Mouse (Mus musculus): ENCODE results near the gene Ankrd52. TPM values are rescaled to one million over a fixed set of nuclear protein-coding genes. Genes with fewer than 3 reads are reported as not detected.
A peak's percentile ranks its signal among the peaks of the same experiment; 100 is the strongest.

The Ankrd52 gene
- polyA plus RNA-seq, 1 experiment from 2014 or later, result 12.7 TPM

DNA sequence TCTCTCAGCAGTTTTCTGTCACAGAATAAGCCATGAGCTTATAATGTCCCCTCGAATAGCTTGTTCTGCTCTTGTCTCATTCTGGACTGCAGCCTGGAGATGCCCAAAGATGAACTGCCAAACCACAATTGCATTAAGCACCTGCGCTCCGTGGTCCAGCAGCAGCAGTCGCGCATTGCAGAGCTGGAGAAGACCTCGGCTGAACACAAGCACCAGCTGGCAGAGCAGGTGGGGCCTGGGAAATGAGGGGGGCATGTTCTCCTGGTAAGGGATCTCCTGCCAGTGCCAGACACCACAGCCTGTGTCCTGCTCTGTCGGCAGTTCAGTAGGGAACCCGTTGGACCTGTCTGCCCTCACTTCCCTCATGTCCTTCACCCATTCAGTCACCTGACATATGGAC, 59.5 kb downstream of the Ankrd52 start:
- WGBS, result 93% methylated on average over 8 of the region's 8 CpGs
- Histone ChIP-seq H3K4me3 (no peak overlapping the region), H3K36me3 (peaks cover 92% of the 10 kb centered on the region), H3K9me3 (no peaks in the 10 kb centered on the region), H3K27ac (no peak overlapping the region), H3K4me1 (peaks cover 13% of the 10 kb centered on the region; the same call in 1 of the 2 replicates), H3K27me3 (ENCODE audit: insufficient read depth, poor library complexity, severe bottlenecking) (no peaks in the 10 kb centered on the region)
- DNase-seq (ENCODE audit: low spot score), result no peak

DNA sequence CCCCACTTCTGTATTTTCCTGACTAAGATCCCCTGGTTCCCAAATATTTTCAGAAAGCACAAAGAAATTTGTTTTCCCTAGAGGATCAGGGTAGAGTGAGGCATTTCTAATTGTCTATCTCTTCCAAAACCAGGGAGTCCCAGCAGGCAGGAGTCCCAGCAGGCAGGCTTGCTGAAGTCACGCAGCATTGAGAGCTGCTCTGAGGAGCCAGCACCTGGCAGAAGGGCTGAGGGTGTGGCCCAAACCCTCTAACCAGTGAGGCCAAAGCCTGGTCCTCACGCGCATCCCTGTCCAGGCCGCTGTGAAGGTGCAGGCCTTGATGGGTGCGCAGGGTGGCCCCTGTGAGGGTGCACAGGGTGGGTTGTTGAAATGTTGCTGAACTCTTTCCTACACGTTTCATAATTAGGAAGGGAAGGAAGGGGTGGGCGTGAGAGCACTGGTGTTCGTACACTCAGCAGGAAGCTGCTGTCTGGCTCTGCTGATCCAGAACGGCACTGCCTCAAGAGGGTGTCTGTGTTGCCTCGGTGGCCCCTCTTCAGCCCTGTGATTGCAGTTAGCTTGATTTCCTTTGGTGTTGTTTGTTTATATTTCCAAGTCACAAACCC, 61.9 kb downstream of the Ankrd52 start:
- H3K4me3 ChIP-seq, result no peak overlapping the region
- H3K9me3 ChIP-seq, result no peaks in the 10 kb centered on the region
- no peak for DNase-seq (ENCODE audit: low spot score)
- 73% methylated on average over 10 of the region's 10 CpGs for WGBS
- H3K4me1 ChIP-seq, result peaks cover 13% of the 10 kb centered on the region; the same call in 1 of the 2 replicates
- H3K27me3 ChIP-seq (ENCODE audit: insufficient read depth, poor library complexity, severe bottlenecking), result no peaks in the 10 kb centered on the region
- H3K27ac ChIP-seq, result no peak overlapping the region
- peaks cover 82% of the 10 kb centered on the region for H3K36me3 ChIP-seq

DNA sequence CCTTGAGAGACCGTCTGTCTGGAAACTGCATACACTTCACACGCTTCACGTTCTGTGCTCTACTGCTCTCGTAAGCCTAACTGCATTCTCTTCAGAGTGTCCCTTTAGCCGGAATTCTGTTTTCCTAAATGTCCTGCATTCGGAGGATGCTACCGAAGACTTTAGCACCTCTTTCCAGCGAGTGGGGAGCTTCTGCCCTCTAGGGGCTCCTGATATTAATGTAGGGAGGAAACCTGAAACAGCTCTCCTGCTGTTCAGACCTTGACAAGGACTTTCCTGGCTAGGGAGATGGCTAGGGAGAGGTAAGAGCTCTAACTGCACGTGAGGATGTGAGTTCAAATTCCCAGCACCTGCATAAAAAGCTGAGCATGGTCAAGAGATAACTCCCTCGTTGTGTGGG, 63.5 kb downstream of the Ankrd52 start:
- Histone ChIP-seq H3K27me3 (ENCODE audit: insufficient read depth, poor library complexity, severe bottlenecking) (no peaks in the 10 kb centered on the region), H3K9me3 (no peaks in the 10 kb centered on the region), H3K36me3 (peaks cover 68% of the 10 kb centered on the region), H3K4me3 (no peak overlapping the region), H3K4me1 (peaks cover 6% of the 10 kb centered on the region; the same call in 1 of the 2 replicates), H3K27ac (no peak overlapping the region)
- DNase-seq (ENCODE audit: low spot score), result no peak
- 66% methylated on average over 10 of the region's 10 CpGs for WGBS

DNA sequence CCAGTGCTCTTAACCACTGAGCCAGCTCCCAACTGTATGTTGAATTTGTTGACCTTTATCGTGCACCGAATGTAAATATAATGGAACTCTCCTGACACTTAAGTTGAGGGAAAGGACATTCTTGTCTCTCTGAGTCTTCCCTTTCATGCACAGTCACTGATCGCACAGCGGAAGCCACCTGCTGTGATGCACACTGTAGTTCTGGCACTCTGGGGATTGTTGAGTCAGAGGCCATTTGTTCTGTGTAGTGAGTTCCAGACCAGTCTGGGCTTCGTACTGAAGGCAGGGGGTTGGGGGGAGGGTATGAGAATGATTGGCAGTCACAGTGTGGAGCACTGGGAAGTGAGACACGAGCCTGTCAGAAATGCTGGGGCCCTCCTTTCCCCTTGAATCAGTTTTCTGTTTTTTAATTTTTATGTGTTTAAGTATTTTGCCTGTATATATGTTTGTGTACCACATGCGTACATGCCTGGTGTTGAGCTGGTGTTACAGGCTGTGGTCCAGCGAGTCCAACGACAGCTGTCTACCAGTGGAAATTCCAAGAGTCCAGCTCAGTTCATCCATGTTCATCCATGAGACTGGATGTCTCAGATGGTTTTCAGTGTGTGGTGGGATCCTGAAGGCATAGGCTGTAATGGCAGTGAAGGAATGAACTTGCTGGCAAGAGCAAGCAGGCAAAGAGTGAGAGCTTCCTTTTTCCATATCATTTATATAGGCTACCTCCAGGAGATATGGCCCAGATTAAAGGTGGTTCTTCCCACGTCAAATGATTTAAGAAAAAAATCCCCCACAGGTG, 64.6 kb downstream of the Ankrd52 start:
- H3K4me1 ChIP-seq, result 0 out of 2 replicates have a peak, but pooled peaks cover 3% of the 10 kb centered on the region
- H3K4me3 ChIP-seq, result no peak overlapping the region
- no peak for DNase-seq (ENCODE audit: low spot score)
- peaks cover 57% of the 10 kb centered on the region for H3K36me3 ChIP-seq
- WGBS, result 86% methylated on average over 10 of the region's 10 CpGs
- H3K27ac ChIP-seq, result no peak overlapping the region
- no peaks in the 10 kb centered on the region for H3K27me3 ChIP-seq (ENCODE audit: insufficient read depth, poor library complexity, severe bottlenecking)
- no peaks in the 10 kb centered on the region for H3K9me3 ChIP-seq

DNA sequence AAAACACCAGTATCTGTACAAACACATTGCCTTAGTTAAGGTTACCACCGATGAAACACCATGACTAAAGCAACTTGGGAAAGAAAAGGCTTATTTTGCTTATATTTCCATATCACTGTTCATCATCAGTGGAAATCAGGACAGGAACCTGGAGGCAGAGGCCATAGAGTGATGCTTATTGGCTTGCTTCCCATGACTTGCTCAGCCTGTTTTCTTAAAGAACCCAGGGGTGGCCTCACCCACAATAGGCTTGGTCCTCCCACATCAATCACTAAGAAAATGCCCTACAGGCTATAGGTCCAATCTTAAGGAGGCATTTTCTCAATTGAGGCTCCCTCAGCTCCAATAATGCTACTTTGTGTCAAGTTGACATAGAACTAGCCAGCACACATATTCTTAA, 65.8 kb downstream of the Ankrd52 start:
- H3K4me3 ChIP-seq, result no peak overlapping the region
- H3K27ac ChIP-seq, result no peak overlapping the region
- peaks cover 46% of the 10 kb centered on the region for H3K36me3 ChIP-seq
- 79% methylated on average over 1 of the region's 1 CpGs for WGBS
- H3K27me3 ChIP-seq (ENCODE audit: insufficient read depth, poor library complexity, severe bottlenecking), result no peaks in the 10 kb centered on the region
- H3K9me3 ChIP-seq, result no peaks in the 10 kb centered on the region
- H3K4me1 ChIP-seq, result 0 out of 2 replicates have a peak, but pooled peaks cover 3% of the 10 kb centered on the region
- DNase-seq (ENCODE audit: low spot score), result no peak

DNA sequence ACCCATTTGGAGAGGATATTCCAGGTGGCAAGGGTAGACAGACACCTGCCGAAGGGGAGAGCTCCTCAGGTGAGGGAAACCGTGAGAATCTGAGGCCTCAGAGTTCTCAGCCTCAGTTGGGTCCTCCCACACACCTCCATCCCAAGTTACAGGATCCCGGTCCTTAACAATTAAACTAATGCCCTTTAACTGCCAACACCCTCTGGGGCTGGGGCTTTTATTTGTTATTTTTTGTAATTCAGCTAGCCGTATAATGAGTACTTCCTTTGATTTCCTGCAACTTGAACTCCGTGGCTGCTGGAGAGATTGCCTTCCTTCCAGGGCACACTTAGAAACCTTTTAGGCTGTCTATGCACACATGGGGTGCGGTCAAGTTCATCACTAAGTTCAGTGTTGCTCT, 67.4 kb downstream of the Ankrd52 start:
- no peaks in the 10 kb centered on the region for H3K4me1 ChIP-seq
- H3K9me3 ChIP-seq, result no peaks in the 10 kb centered on the region
- no peak for DNase-seq (ENCODE audit: low spot score)
- WGBS, result 76% methylated on average over 6 of the region's 6 CpGs
- H3K27ac ChIP-seq, result no peak overlapping the region
- H3K4me3 ChIP-seq, result no peak overlapping the region
- H3K36me3 ChIP-seq, result peaks cover 30% of the 10 kb centered on the region
- H3K27me3 ChIP-seq (ENCODE audit: insufficient read depth, poor library complexity, severe bottlenecking), result no peaks in the 10 kb centered on the region

DNA sequence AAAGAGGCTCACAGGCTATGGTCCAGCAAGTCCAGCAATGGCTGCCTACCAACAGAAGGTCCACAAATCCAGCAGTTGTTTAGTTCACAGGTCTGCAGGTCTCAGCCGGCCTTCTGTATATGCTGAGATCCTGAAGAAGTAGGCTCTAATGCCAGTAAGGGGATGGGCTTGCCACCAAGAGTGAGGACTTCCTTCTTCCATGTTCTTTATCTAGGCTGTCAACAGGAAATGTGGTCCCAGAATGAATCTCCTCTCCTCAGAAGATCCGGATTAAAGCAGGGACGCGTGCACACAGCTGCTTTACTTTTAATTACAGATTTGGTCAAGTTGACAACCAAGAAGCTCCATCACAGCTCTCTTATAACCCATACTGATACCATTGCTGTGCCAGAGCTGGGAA, 68.5 kb downstream of the Ankrd52 start:
- H3K27ac ChIP-seq, result no peak overlapping the region
- H3K9me3 ChIP-seq, result no peaks in the 10 kb centered on the region
- peaks cover 19% of the 10 kb centered on the region for H3K36me3 ChIP-seq
- DNase-seq (ENCODE audit: low spot score), result no peak
- H3K27me3 ChIP-seq (ENCODE audit: insufficient read depth, poor library complexity, severe bottlenecking), result no peaks in the 10 kb centered on the region
- no peaks in the 10 kb centered on the region for H3K4me1 ChIP-seq
- 77% methylated on average over 4 of the region's 4 CpGs for WGBS
- H3K4me3 ChIP-seq, result no peak overlapping the region

DNA sequence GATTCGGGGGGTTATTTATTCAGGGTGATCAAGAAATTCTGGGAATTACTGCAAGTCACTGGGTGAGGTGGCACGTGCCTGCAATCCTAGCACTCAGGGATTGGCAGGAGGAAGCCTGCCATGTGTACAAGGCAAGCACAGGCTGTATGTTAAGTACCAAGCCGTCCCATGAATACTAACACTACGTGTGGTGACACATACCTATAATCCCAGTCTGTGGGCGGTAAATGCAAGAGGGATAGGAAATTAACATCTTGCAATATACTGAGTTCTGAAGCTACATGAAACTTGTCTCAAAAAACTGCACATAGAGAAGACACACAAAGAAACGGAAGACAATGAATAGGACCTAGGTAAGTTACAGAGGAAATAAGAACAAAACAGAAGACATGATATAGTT, 74.1 kb downstream of the Ankrd52 start:
- H3K4me1 ChIP-seq, result no peaks in the 10 kb centered on the region
- no peak for DNase-seq (ENCODE audit: low spot score)
- H3K36me3 ChIP-seq, result no peaks in the 10 kb centered on the region
- 81% methylated on average over 6 of the region's 6 CpGs for WGBS
- H3K4me3 ChIP-seq, result no peak overlapping the region
- H3K9me3 ChIP-seq, result no peaks in the 10 kb centered on the region
- no peak overlapping the region for H3K27ac ChIP-seq
- H3K27me3 ChIP-seq (ENCODE audit: insufficient read depth, poor library complexity, severe bottlenecking), result no peaks in the 10 kb centered on the region

DNA sequence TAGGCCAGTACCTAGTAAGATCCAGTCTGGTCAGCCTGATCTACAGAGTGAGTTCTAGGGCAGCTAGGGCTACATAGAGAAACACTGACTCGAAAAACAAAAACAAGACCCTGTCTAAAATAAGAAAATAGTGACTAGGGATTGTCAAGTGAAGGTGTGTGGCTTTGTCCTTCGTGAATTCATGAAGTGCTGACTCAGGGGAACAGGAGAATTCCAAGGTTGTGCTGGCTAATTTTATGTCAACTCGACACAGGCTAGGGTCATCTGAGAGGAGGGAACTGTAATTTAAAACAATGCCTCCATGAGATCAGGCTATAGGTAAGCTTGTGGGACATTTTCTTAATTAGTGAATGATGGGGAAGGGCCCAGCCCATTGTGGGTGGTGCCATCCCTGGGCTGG, 77.6 kb downstream of the Ankrd52 start:
- no peak for DNase-seq (ENCODE audit: low spot score)
- H3K4me3 ChIP-seq, result no peak overlapping the region
- no peaks in the 10 kb centered on the region for H3K27me3 ChIP-seq (ENCODE audit: insufficient read depth, poor library complexity, severe bottlenecking)
- no peaks in the 10 kb centered on the region for H3K36me3 ChIP-seq
- WGBS, result 76% methylated on average over 3 of the region's 3 CpGs
- no peak overlapping the region for H3K27ac ChIP-seq
- H3K9me3 ChIP-seq, result no peaks in the 10 kb centered on the region
- H3K4me1 ChIP-seq, result no peaks in the 10 kb centered on the region

DNA sequence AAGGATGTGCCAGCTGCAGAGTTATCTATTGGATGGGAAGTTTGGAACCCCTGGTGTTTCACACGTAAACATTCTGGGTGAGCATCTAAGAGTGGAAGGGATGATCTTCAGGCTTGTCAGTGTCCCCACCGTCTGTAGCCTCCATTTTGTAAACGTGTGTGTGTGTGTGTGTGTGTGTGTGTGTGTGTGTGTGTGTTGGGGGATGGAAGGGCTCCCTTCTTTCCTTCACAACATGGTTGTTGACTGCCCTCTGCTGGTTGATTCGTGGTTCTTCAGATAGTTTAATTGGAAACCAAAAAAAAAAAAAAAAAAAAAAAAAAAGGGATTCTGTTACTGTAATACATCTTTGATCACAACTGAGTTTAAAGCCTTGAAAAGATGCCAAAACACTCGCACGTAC, 78.4 kb downstream of the Ankrd52 start:
- WGBS, result 2% methylated on average over 6 of the region's 6 CpGs
- peak; percentile 85 for DNase-seq (ENCODE audit: low spot score)
- no peaks in the 10 kb centered on the region for H3K27me3 ChIP-seq (ENCODE audit: insufficient read depth, poor library complexity, severe bottlenecking)
- peak overlapping the region; percentile 56; the same call in 1 of the 2 replicates for H3K27ac ChIP-seq
- H3K4me1 ChIP-seq, result peaks cover 2% of the 10 kb centered on the region
- H3K36me3 ChIP-seq, result no peaks in the 10 kb centered on the region
- H3K4me3 ChIP-seq, result 0 out of 2 replicates have a peak overlapping the region, but pooled peaks have one; percentile 24
- H3K9me3 ChIP-seq, result no peaks in the 10 kb centered on the region

DNA sequence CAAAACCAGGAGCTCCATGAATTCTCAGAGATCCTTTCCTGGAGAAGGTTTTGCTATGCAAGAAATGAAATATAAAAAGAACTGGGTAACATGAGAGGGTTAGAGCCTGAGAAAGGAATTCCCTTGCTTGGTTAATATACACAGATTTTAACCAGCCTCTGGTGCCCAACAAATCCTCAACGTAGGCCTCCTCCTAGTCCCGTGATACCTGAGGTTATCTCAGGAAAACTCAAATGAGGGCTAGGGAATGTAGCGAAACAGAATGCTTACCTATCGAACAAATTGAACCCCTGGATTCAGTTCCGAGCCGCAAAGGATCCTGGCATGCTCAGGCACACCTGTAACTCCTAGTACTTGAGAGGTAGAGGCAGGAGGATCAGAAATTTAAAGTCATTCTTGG, 80.8 kb downstream of the Ankrd52 start:
- Histone ChIP-seq H3K27me3 (ENCODE audit: insufficient read depth, poor library complexity, severe bottlenecking) (no peaks in the 10 kb centered on the region), H3K4me1 (peaks cover 10% of the 10 kb centered on the region), H3K9me3 (no peaks in the 10 kb centered on the region), H3K4me3 (no peak overlapping the region), H3K27ac (no peak overlapping the region), H3K36me3 (peaks cover 17% of the 10 kb centered on the region)
- 83% methylated on average over 6 of the region's 6 CpGs for WGBS
- DNase-seq (ENCODE audit: low spot score), result no peak

Data from heart, embryonic 10.5 days (tissue).